Mouse (Mus musculus) heart, embryonic 10.5 days (tissue): ENCODE measurements at regions not wholly inside any gene's neighbourhood (a gene's known extent, or its start where the extent isn't known, plus 50 kb on each side); places are given as distances from the start of the nearest gene placed in this dataset.

Source experiments
- DNase-seq: peaks from one replicate; pipeline ENCODE4 v3.0.0-alpha.2; 2017; ENCODE audit warnings: low spot score
- H3K27ac ChIP-seq: fragments of 300-500 bp; sonication (generic); 2 replicates; pipeline ENCODE4 v1.5.1; 2016; ENCODE audit warnings: mild to moderate bottlenecking
- H3K27me3 ChIP-seq: fragments of 300-500 bp; sonication (generic); 2 replicates; pipeline ENCODE4 v1.6.1; 2016; ENCODE audit warnings: mild to moderate bottlenecking; ENCODE audit not compliant: poor library complexity, insufficient read depth, severe bottlenecking
- H3K36me3 ChIP-seq: fragments of 300-500 bp; sonication (generic); 2 replicates; pipeline ENCODE4 v1.6.1; 2016; ENCODE audit warnings: mild to moderate bottlenecking, moderate library complexity
- H3K4me1 ChIP-seq: fragments of 300-500 bp; sonication (generic); 2 replicates; pipeline ENCODE4 v1.6.1; 2016; ENCODE audit warnings: mild to moderate bottlenecking
- H3K4me3 ChIP-seq: fragments of 300-500 bp; sonication (generic); 2 replicates; pipeline ENCODE4 v1.5.1; 2016; ENCODE audit warnings: mild to moderate bottlenecking, moderate library complexity
- H3K9me3 ChIP-seq: fragments of 300-500 bp; sonication (generic); 2 replicates; pipeline ENCODE4 v1.6.1; 2016; ENCODE audit warnings: mild to moderate bottlenecking, moderate library complexity
- WGBS: fragments of 180-500 bp; shearing (Covaris S2); methylation state at CpG from one replicate; pipeline ENCODE4 v1.1.7; 2016; 5-methylcytosine and 5-hydroxymethylcytosine counted together

DNA sequence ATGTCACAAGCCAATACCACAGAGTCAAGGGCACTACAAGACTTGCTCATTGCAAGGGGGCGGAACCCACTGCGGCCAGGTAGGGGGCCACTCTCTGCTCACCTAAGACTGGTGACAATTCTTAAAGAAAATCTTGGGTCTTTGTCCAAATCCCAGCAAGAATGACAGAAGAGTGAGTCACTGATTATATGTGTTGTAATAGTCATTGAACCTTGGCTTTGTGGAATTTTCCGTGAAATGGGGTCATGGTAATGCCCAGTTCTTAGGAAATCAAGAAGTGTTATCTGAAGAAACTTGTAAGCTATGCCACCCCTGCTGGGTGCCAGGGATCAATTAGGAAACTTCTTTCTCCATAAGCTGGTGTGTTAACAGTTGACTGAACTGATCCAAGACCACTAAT is 249.3 kb upstream of the Adgrl2 start:
- no peaks in the 10 kb centered on the region for H3K36me3 ChIP-seq
- no peaks in the 10 kb centered on the region for H3K9me3 ChIP-seq
- 97% methylated on average over 3 of the region's 3 CpGs for WGBS
- H3K27ac ChIP-seq: no peak overlapping the region
- H3K4me1 ChIP-seq: peaks cover 5% of the 10 kb centered on the region
- no peak overlapping the region for H3K4me3 ChIP-seq
- no peak for DNase-seq
- no peaks in the 10 kb centered on the region for H3K27me3 ChIP-seq

- H3K27ac ChIP-seq: no peak overlapping the region
- no peak for DNase-seq
- no peak overlapping the region for H3K4me3 ChIP-seq
- 81% methylated on average over 5 of the region's 5 CpGs for WGBS
- H3K36me3 ChIP-seq: no peaks in the 10 kb centered on the region
- no peaks in the 10 kb centered on the region for H3K27me3 ChIP-seq
- no peaks in the 10 kb centered on the region for H3K9me3 ChIP-seq
- peaks cover 5% of the 10 kb centered on the region for H3K4me1 ChIP-seq
Measured at GRCm38 (mm10) chr3:149238076-149238475, 247.7 kb upstream of the Adgrl2 start.

DNA sequence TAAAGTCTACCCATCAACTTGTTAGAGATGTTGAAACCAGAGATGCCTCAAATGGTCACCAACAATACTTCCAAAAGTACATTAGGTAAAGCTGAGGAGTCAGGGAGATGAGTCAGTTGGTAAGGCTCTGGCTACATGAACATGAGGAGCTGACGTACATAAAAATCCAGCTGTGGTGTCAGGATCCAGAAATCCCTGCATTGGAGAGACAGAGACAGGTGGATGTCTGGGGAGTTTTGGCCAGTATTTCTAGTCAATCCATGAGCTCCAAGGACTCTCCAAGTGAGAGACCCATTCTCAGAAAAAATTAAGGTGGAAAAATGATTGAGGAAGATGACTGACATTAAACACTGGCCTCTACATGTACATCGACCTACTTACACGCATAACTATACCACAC is 244.8 kb upstream of the Adgrl2 start:
- Histone ChIP-seq H3K9me3 (no peaks in the 10 kb centered on the region), H3K36me3 (no peaks in the 10 kb centered on the region), H3K4me3 (no peak overlapping the region), H3K4me1 (no peaks in the 10 kb centered on the region), H3K27ac (no peak overlapping the region), H3K27me3 (no peaks in the 10 kb centered on the region)
- WGBS: 97% methylated on average over 3 of the region's 3 CpGs
- DNase-seq: no peak

GRCm38 (mm10) chr3:149233691-149234131 is 243.4 kb upstream of the Adgrl2 start:
- H3K4me3 ChIP-seq: no peak overlapping the region
- no peaks in the 10 kb centered on the region for H3K27me3 ChIP-seq
- no peaks in the 10 kb centered on the region for H3K9me3 ChIP-seq
- DNase-seq: no peak
- WGBS: 84% methylated on average over 8 of the region's 8 CpGs
- H3K4me1 ChIP-seq: no peaks in the 10 kb centered on the region
- H3K36me3 ChIP-seq: no peaks in the 10 kb centered on the region
- H3K27ac ChIP-seq: no peak overlapping the region

DNA sequence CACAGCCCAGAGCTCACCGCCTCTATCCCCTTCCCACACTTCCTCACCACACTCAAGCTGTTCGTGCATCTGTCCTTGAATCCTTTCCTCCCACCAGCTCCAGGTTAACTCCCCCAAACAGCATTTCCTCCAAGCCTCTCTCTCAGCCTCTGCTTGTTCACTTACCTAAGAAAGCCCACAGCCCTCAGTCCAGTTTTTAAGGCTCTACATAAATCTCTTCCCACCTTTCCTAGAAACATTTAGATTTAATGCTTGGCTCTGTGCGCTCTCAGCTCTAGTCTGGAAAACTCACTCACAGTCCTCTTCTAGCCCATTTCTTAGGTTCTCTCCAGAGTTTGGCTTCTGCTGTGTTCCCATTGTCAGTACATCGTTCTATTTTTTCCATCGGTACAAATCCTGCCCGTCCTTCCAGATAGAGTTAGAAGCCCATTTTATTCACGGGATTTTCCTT is 242.9 kb upstream of the Adgrl2 start:
- H3K27me3 ChIP-seq: no peaks in the 10 kb centered on the region
- 80% methylated on average over 7 of the region's 7 CpGs for WGBS
- H3K4me3 ChIP-seq: no peak overlapping the region
- H3K27ac ChIP-seq: no peak overlapping the region
- DNase-seq: no peak
- H3K36me3 ChIP-seq: no peaks in the 10 kb centered on the region
- no peaks in the 10 kb centered on the region for H3K9me3 ChIP-seq
- H3K4me1 ChIP-seq: no peaks in the 10 kb centered on the region

GRCm38 (mm10) chr3:149231346-149231745 is 241.0 kb upstream of the Adgrl2 start:
- peak; percentile 63 for DNase-seq
- H3K9me3 ChIP-seq: no peaks in the 10 kb centered on the region
- H3K27me3 ChIP-seq: no peaks in the 10 kb centered on the region
- H3K4me1 ChIP-seq: no peaks in the 10 kb centered on the region
- H3K4me3 ChIP-seq: no peak overlapping the region
- no peaks in the 10 kb centered on the region for H3K36me3 ChIP-seq
- H3K27ac ChIP-seq: no peak overlapping the region
- 84% methylated on average over 3 of the region's 3 CpGs for WGBS

- peak; percentile 68 for DNase-seq
- no peaks in the 10 kb centered on the region for H3K27me3 ChIP-seq
- H3K36me3 ChIP-seq: no peaks in the 10 kb centered on the region
- H3K9me3 ChIP-seq: no peaks in the 10 kb centered on the region
- no peak overlapping the region for H3K4me3 ChIP-seq
- H3K27ac ChIP-seq: no peak overlapping the region
- H3K4me1 ChIP-seq: no peaks in the 10 kb centered on the region
- WGBS: 83% methylated on average over 5 of the region's 5 CpGs
Measured at GRCm38 (mm10) chr3:149227556-149227955, 237.2 kb upstream of the Adgrl2 start.

GRCm38 (mm10) chr3:149226723-149227122 is 236.4 kb upstream of the Adgrl2 start:
- 70% methylated on average over 4 of the region's 4 CpGs for WGBS

GRCm38 (mm10) chr3:149225684-149226083 is 235.3 kb upstream of the Adgrl2 start:
- no peaks in the 10 kb centered on the region for H3K36me3 ChIP-seq
- no peaks in the 10 kb centered on the region for H3K27me3 ChIP-seq
- no peak overlapping the region for H3K27ac ChIP-seq
- DNase-seq: peak; percentile 28
- WGBS: 76% methylated on average over 17 of the region's 17 CpGs
- no peaks in the 10 kb centered on the region for H3K9me3 ChIP-seq
- no peaks in the 10 kb centered on the region for H3K4me1 ChIP-seq
- no peak overlapping the region for H3K4me3 ChIP-seq

More at GRCm38 (mm10) chr3:149226723-149227122, 236.4 kb upstream of the Adgrl2 start:
- no peak overlapping the region for H3K4me3 ChIP-seq
- DNase-seq: peak; percentile 11
- H3K36me3 ChIP-seq: no peaks in the 10 kb centered on the region
- H3K27ac ChIP-seq: no peak overlapping the region
- H3K9me3 ChIP-seq: no peaks in the 10 kb centered on the region
- H3K27me3 ChIP-seq: no peaks in the 10 kb centered on the region
- no peaks in the 10 kb centered on the region for H3K4me1 ChIP-seq

DNA sequence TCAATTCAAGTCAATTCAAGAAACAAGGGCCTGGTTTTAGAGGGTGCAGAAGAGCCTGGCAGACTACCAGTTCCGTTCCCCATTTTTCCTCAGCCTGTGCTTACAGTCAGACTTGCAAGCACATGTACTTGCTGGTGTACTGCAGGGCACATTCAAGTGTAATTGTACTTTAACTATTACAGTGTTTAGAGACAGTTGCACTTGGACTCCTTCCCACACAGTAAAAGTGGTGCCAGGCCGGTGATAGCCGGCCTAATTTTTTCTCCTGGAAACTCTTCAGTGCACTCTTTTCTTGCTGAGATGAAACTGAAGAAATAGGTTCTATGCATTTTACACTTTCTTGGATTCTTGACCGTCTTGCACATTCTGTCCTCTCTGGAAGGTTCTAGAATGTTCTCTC is 233.9 kb upstream of the Adgrl2 start:
- peaks cover 12% of the 10 kb centered on the region; the same call in 1 of the 2 replicates for H3K4me1 ChIP-seq
- no peaks in the 10 kb centered on the region for H3K9me3 ChIP-seq
- no peaks in the 10 kb centered on the region for H3K36me3 ChIP-seq
- peak; percentile 25 for DNase-seq
- H3K4me3 ChIP-seq: no peak overlapping the region
- 93% methylated on average over 4 of the region's 4 CpGs for WGBS
- H3K27ac ChIP-seq: no peak overlapping the region
- H3K27me3 ChIP-seq: no peaks in the 10 kb centered on the region

- H3K4me1 ChIP-seq: peaks cover 13% of the 10 kb centered on the region; the same call in 1 of the 2 replicates
- H3K27me3 ChIP-seq: no peaks in the 10 kb centered on the region
- no peak overlapping the region for H3K4me3 ChIP-seq
- H3K36me3 ChIP-seq: no peaks in the 10 kb centered on the region
- H3K27ac ChIP-seq: no peak overlapping the region
- peak; percentile 55 for DNase-seq
- 87% methylated on average over 5 of the region's 5 CpGs for WGBS
- H3K9me3 ChIP-seq: no peaks in the 10 kb centered on the region
Measured at GRCm38 (mm10) chr3:149223776-149224175, 233.4 kb upstream of the Adgrl2 start.

DNA sequence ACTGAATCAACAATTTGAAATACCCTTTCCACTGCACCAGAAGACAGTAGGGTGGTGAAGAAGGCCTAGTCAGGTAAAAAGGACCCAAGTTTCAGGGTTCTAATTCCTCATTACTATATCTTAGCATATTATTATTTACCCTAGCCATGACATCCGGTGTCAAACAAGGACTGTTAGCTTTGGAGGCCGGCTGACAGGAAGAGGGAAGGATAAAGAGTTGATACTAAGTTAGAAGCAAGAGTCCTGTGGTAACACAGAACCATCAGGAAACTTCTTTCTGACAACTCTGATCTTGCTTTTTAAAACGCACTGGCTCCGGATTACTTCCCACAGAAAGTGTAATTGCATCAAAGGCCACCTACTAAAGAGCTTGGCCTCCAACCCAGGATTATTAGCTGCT is 230.6 kb upstream of the Adgrl2 start:
- peaks cover 16% of the 10 kb centered on the region; the same call in 1 of the 2 replicates for H3K4me1 ChIP-seq
- no peaks in the 10 kb centered on the region for H3K27me3 ChIP-seq
- DNase-seq: no peak
- 0 out of 2 replicates have a peak overlapping the region, but pooled peaks have one; percentile 62 for H3K27ac ChIP-seq
- H3K4me3 ChIP-seq: no peak overlapping the region
- H3K9me3 ChIP-seq: no peaks in the 10 kb centered on the region
- H3K36me3 ChIP-seq: no peaks in the 10 kb centered on the region
- WGBS: 60% methylated on average over 4 of the region's 4 CpGs

GRCm38 (mm10) chr3:149220304-149220951 is 230.1 kb upstream of the Adgrl2 start:
- WGBS: 58% methylated on average over 8 of the region's 8 CpGs
- Histone ChIP-seq H3K36me3 (no peaks in the 10 kb centered on the region), H3K4me1 (peaks cover 16% of the 10 kb centered on the region; the same call in 1 of the 2 replicates), H3K27me3 (no peaks in the 10 kb centered on the region), H3K9me3 (no peaks in the 10 kb centered on the region), H3K4me3 (no peak overlapping the region), H3K27ac (peak overlapping the region; percentile 62; the same call in 1 of the 2 replicates)
- no peak for DNase-seq
